Mouse (Mus musculus) stomach, embryonic 15.5 days (tissue): ENCODE measurements around the gene Fbxl20. TPM values are rescaled to one million over a fixed set of nuclear protein-coding genes. Genes with fewer than 3 reads are reported as not detected.

Experiments
- ATAC-seq: fragments of 200-750 bp; cut with Nextera tagmentation; 2 replicates; pipeline ENCODE4 v1.8.0; 2017; ENCODE audit warnings: low read depth, moderate number of reproducible peaks, moderate TSS enrichment; ENCODE audit not compliant: insufficient read depth, low FRiP score
- H3K27ac ChIP-seq: fragments of 300-500 bp; sonication (generic); 2 replicates; pipeline ENCODE4 v1.5.1; 2015; ENCODE audit warnings: mild to moderate bottlenecking, inconsistent platforms
- H3K27me3 ChIP-seq: fragments of 300-500 bp; sonication (generic); replicated peaks from 2 replicates; pipeline ENCODE4 v1.6.1; 2015; ENCODE audit warnings: inconsistent platforms
- H3K36me3 ChIP-seq: fragments of 300-500 bp; sonication (generic); 2 replicates; pipeline ENCODE4 v1.6.1; 2015; ENCODE audit warnings: inconsistent platforms
- H3K4me1 ChIP-seq: fragments of 300-500 bp; sonication (generic); 2 replicates; pipeline ENCODE4 v1.6.1; 2015; ENCODE audit warnings: inconsistent platforms
- H3K4me2 ChIP-seq: fragments of 300-500 bp; sonication (generic); 2 replicates; pipeline ENCODE4 v1.6.1; 2015; ENCODE audit warnings: mild to moderate bottlenecking, inconsistent platforms
- H3K4me3 ChIP-seq: fragments of 300-500 bp; sonication (generic); replicated peaks from 2 replicates; pipeline ENCODE4 v1.5.1; 2015; ENCODE audit warnings: inconsistent platforms
- H3K9ac ChIP-seq: fragments of 300-500 bp; sonication (generic); 2 replicates; pipeline ENCODE4 v1.6.1; 2015; ENCODE audit warnings: inconsistent platforms
- H3K9me3 ChIP-seq: fragments of 300-500 bp; sonication (generic); 2 replicates; pipeline ENCODE4 v1.6.1; 2016; ENCODE audit warnings: inconsistent platforms
- WGBS: fragments of 180-500 bp; shearing (Covaris S2); methylation state at CpG from one replicate; pipeline ENCODE4 v1.1.7; 2015; 5-methylcytosine and 5-hydroxymethylcytosine counted together
- polyA plus RNA-seq: library from polyadenylated mRNA; unstranded; fragments of >200 nt; fragmentation: Nextera tagmentation; extraction: Ambion mirVana; gene quantifications from 2 replicates; pipeline ENCODE4 v1.2.1, GENCODE M21; 2015

Gene Fbxl20
- polyA plus RNA-seq, 1 experiment from 2014 or later: 17.3 TPM

GRCm38 (mm10) chr11:98057998-98058397, 92.2 kb downstream of the Fbxl20 start:
- H3K4me3 ChIP-seq: no peak overlapping the region
- H3K9ac ChIP-seq: no peak overlapping the region
- H3K27ac ChIP-seq: no peak overlapping the region
- WGBS: 83% methylated on average over 5 of the region's 5 CpGs
- no peaks in the 10 kb centered on the region for H3K36me3 ChIP-seq
- H3K9me3 ChIP-seq: no peaks in the 10 kb centered on the region
- no peak overlapping the region for H3K4me2 ChIP-seq
- no peak for ATAC-seq
- peaks cover 19% of the 10 kb centered on the region for H3K27me3 ChIP-seq
- peaks cover 15% of the 10 kb centered on the region; the same call in 1 of the 2 replicates for H3K4me1 ChIP-seq

DNA sequence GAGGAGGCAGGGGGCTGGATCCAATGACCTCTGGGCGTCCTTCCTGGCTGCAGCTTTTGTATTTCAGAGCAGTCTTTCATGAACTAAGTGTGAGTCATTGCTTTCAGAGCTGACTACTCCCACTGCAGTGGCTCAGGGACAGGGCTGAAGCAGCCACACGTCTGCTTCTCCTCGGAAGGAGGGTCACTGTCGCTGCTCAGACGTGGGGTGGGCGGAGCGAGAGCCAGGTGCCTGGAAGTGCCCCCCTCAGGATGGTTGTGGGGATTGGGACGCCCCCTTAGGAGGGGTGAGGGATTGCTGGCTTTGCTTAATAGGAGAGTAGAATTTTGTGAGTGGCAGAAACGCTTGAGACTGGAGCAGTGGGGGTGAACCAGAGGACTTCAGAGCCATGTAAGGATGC, 92.7 kb downstream of the Fbxl20 start:
- ATAC-seq: 0 out of 2 replicates have a peak, but pooled peaks have one; percentile 16
- WGBS: 25% methylated on average over 9 of the region's 9 CpGs
- peak overlapping the region; percentile 7; the same call in 1 of the 2 replicates for H3K27ac ChIP-seq

GRCm38 (mm10) chr11:98052989-98053834, 97.0 kb downstream of the Fbxl20 start, which contains the start of gene Stac2:
Stac2 (minus strand) TSS chr11:98053462.
- Histone ChIP-seq H3K4me2 (peak within 1 kb of the TSS; percentile 77), H3K27ac (no peak within 1 kb of the TSS), H3K9me3 (no peaks in the 10 kb centered on the region), H3K36me3 (no peaks in the 10 kb centered on the region), H3K4me3 (peak within 1 kb of the TSS; percentile 42), H3K9ac (no peak within 1 kb of the TSS; the same call in 1 of the 2 replicates), H3K4me1 (peaks cover 25% of the 10 kb centered on the region), H3K27me3 (peaks cover 55% of the 10 kb centered on the region)
- WGBS: 1% methylated on average over 45 of the region's 48 CpGs
- ATAC-seq: peak; percentile 83

More for the DNA sequence above, 92.7 kb downstream of the Fbxl20 start:
- H3K36me3 ChIP-seq: no peaks in the 10 kb centered on the region
- H3K9ac ChIP-seq: no peak overlapping the region
- H3K4me2 ChIP-seq: peak overlapping the region; percentile 30; the same call in 1 of the 2 replicates
- no peak overlapping the region for H3K4me3 ChIP-seq
- peaks cover 20% of the 10 kb centered on the region for H3K4me1 ChIP-seq
- H3K27me3 ChIP-seq: peaks cover 24% of the 10 kb centered on the region
- H3K9me3 ChIP-seq: no peaks in the 10 kb centered on the region

GRCm38 (mm10) chr11:98052129-98052988, 97.8 kb downstream of the Fbxl20 start:
- H3K27ac ChIP-seq: no peak overlapping the region
- H3K4me1 ChIP-seq: peaks cover 23% of the 10 kb centered on the region
- 3% methylated on average over 81 of the region's 83 CpGs for WGBS
- peak overlapping the region; percentile 77 for H3K4me2 ChIP-seq
- H3K36me3 ChIP-seq: no peaks in the 10 kb centered on the region
- no peaks in the 10 kb centered on the region for H3K9me3 ChIP-seq
- H3K9ac ChIP-seq: no peak overlapping the region; the same call in 1 of the 2 replicates
- H3K4me3 ChIP-seq: peak overlapping the region; percentile 42
- 0 out of 2 replicates have a peak, but pooled peaks have one; percentile 11 for ATAC-seq
- H3K27me3 ChIP-seq: peaks cover 55% of the 10 kb centered on the region

DNA sequence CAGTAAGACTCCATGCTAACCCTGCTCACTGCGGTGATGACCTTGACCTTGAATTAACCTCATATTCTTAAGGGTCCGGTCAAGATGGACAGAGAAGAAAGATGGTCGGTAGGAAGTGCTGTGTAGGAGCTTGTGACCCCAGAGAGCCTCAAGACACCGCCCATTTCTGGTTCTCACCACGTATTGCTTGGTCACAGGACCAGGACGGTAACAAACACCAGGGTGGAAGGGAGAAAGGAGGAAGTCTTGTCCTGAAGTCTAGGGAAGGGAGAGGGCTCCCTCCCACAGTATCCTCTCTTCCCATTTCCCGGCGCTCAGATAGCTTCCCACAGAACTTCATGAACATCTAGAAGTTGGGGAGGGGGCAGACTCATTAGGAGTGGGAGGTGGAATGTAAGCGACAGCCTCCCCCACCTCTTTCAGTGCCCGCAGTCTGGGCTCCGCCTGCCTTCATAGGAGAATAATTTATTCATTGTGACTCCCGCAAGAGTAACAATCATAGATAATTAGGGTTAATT, 98.5 kb downstream of the Fbxl20 start:
- peaks cover 55% of the 10 kb centered on the region for H3K27me3 ChIP-seq
- no peaks in the 10 kb centered on the region for H3K36me3 ChIP-seq
- H3K27ac ChIP-seq: no peak overlapping the region
- no peaks in the 10 kb centered on the region for H3K9me3 ChIP-seq
- H3K9ac ChIP-seq: no peak overlapping the region
- WGBS: 7% methylated on average over 12 of the region's 12 CpGs
- H3K4me1 ChIP-seq: peaks cover 20% of the 10 kb centered on the region
- peak overlapping the region; percentile 77 for H3K4me2 ChIP-seq
- no peak for ATAC-seq
- H3K4me3 ChIP-seq: peak overlapping the region; percentile 42

DNA sequence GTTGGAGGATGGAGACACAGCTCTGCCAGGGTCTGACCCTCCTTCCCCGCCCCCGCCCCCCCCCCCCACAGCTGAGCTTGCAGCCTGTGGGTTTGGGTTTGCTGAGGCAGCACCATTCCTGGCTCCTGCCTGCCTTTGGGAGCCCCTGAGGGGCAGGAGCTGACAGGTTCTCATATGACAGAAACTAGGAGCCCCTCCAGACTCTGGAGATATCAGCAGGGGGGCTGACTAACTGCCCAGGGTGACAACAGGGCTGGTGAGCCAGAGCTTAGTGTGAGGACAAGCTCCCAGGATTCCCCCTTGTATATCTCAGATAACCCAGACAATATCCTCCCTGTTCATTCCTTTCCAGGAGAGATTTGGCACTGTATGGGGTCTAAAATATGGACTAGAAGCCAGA, 99.3 kb downstream of the Fbxl20 start:
- Histone ChIP-seq H3K4me3 (no peak overlapping the region), H3K27ac (no peak overlapping the region), H3K4me1 (peaks cover 20% of the 10 kb centered on the region), H3K9ac (no peak overlapping the region), H3K9me3 (no peaks in the 10 kb centered on the region), H3K4me2 (no peak overlapping the region), H3K27me3 (peaks cover 55% of the 10 kb centered on the region), H3K36me3 (no peaks in the 10 kb centered on the region)
- 20% methylated on average over 2 of the region's 2 CpGs for WGBS
- no peak for ATAC-seq

- H3K36me3 ChIP-seq: no peaks in the 10 kb centered on the region
These were observed 99.7 kb downstream of the Fbxl20 start for GRCm38 (mm10) chr11:98050520-98050815.

GRCm38 (mm10) chr11:98049672-98050519, 100.3 kb downstream of the Fbxl20 start:
- Histone ChIP-seq H3K4me1 (peaks cover 20% of the 10 kb centered on the region), H3K4me3 (no peak overlapping the region), H3K36me3 (no peaks in the 10 kb centered on the region), H3K9ac (no peak overlapping the region), H3K27ac (no peak overlapping the region), H3K4me2 (no peak overlapping the region), H3K27me3 (peaks cover 46% of the 10 kb centered on the region), H3K9me3 (no peaks in the 10 kb centered on the region)
- ATAC-seq: no peak
- 59% methylated on average over 14 of the region's 14 CpGs for WGBS

More at GRCm38 (mm10) chr11:98050520-98050815, 99.7 kb downstream of the Fbxl20 start:
- no peaks in the 10 kb centered on the region for H3K9me3 ChIP-seq
- no peak overlapping the region for H3K4me2 ChIP-seq
- ATAC-seq: no peak
- H3K9ac ChIP-seq: no peak overlapping the region
- H3K4me1 ChIP-seq: peaks cover 20% of the 10 kb centered on the region
- WGBS: 31% methylated on average over 2 of the region's 2 CpGs
- no peak overlapping the region for H3K27ac ChIP-seq
- H3K4me3 ChIP-seq: no peak overlapping the region
- peaks cover 52% of the 10 kb centered on the region for H3K27me3 ChIP-seq

- no peak overlapping the region for H3K27ac ChIP-seq
- H3K4me2 ChIP-seq: no peak overlapping the region
- no peaks in the 10 kb centered on the region for H3K9me3 ChIP-seq
- H3K27me3 ChIP-seq: peaks cover 34% of the 10 kb centered on the region
- no peak for ATAC-seq
- WGBS: 70% methylated on average over 4 of the region's 4 CpGs
- peaks cover 8% of the 10 kb centered on the region for H3K4me1 ChIP-seq
- H3K9ac ChIP-seq: no peak overlapping the region
- no peaks in the 10 kb centered on the region for H3K36me3 ChIP-seq
- no peak overlapping the region for H3K4me3 ChIP-seq
These were observed 102.5 kb downstream of the Fbxl20 start for GRCm38 (mm10) chr11:98047745-98048144.

DNA sequence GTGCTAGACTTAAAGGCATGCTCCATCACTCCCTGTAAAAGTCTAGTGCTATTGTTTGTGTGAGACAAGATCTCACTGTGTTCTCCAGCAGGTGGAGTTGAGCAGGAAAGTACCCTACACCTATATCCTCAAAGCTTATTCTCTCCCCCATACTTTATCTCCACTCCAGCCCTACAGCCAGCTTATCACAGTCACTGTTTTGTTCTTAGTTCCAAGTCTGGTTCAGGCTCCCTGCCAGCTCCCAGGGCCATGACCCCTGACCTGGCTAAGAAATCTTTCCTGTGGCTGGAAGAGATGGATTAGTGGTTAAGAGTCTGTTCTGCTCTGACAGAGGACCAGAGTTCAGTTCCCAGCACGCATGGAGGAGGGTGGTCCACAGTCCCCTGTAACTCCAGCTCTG, 103.7 kb downstream of the Fbxl20 start:
- Histone ChIP-seq H3K36me3 (no peaks in the 10 kb centered on the region), H3K4me3 (no peak overlapping the region), H3K27ac (no peak overlapping the region), H3K4me1 (no peaks in the 10 kb centered on the region; the same call in 1 of the 2 replicates), H3K4me2 (no peak overlapping the region), H3K27me3 (peaks cover 23% of the 10 kb centered on the region), H3K9me3 (no peaks in the 10 kb centered on the region), H3K9ac (no peak overlapping the region)
- ATAC-seq: no peak
- 54% methylated on average over 1 of the region's 1 CpGs for WGBS

GRCm38 (mm10) chr11:98045596-98045995, 104.6 kb downstream of the Fbxl20 start:
- Histone ChIP-seq H3K36me3 (no peaks in the 10 kb centered on the region), H3K9ac (no peak overlapping the region), H3K4me3 (no peak overlapping the region), H3K4me1 (no peaks in the 10 kb centered on the region), H3K27ac (no peak overlapping the region), H3K27me3 (peaks cover 14% of the 10 kb centered on the region), H3K9me3 (no peaks in the 10 kb centered on the region), H3K4me2 (no peak overlapping the region)
- ATAC-seq: no peak
- 66% methylated on average over 4 of the region's 4 CpGs for WGBS
